ENCODE assay signal across 8 mouse cellular contexts in genomic region chr9:65390752-65391612, GRCm38 (mm10). TPM values are rescaled to one million over a fixed set of nuclear protein-coding genes. Genes with fewer than 3 reads are reported as not detected.
DNase-seq lines count a peak whose midpoint lies in the region; ATAC-seq and TF ChIP-seq lines count a peak whose summit lies in the region.
"Had no signal": no experiment of that assay in that cellular context is flagged by ENCODE, and none has a peak within 500 bp of the region (broad histone marks: within the 10 kb centered on the region; RNA-seq: fewer than 3 reads in every experiment).

No protein-coding gene starts in this region.

- no peak overlapping the region for H3K27ac ChIP-seq in testis, adult 2 months (ENCODE audit: control insufficient read depth, insufficient read depth, low read depth, low read length)
- no peak overlapping the region for H3K27ac ChIP-seq in embryonic facial prominence, embryonic 15.5 days (replicated peaks)
- no peak overlapping the region for H3K27ac ChIP-seq in midbrain, embryonic 11.5 days (ENCODE audit: low read depth, low read length)

- ATAC-seq in embryonic facial prominence, embryonic 15.5 days (ENCODE audit: insufficient number of reproducible peaks, low FRiP score, low TSS enrichment, low read depth), result peak; percentile 20; the same call in 1 of the 2 replicates
- no peak for ATAC-seq in midbrain, embryonic 11.5 days (ENCODE audit: low FRiP score)

- peak overlapping the region; percentile 60 for H3K4me2 ChIP-seq in embryonic facial prominence, embryonic 15.5 days (replicated peaks)
- H3K4me2 ChIP-seq in midbrain, embryonic 11.5 days, result peak overlapping the region; percentile 38

- 16% methylated on average over 96 of the region's 96 CpGs for WGBS in embryonic facial prominence, embryonic 15.5 days
- WGBS in midbrain, embryonic 11.5 days, result 18% methylated on average over 96 of the region's 96 CpGs

- no peak for DNase-seq in testis, postnatal 10 days (ENCODE audit: low spot score)
- DNase-seq in induced T-regulatory cell, adult 2 months (ENCODE audit: low read depth), result peak; percentile 22
- DNase-seq in midbrain, embryonic 11.5 days (ENCODE audit: low spot score, missing footprints), result peak; percentile 88
- DNase-seq in cerebellum, postnatal 25 days, result no peak
- no peak for DNase-seq in layer of hippocampus, adult 9-10 months (ENCODE audit: low spot score)

- H3K9me3 ChIP-seq in embryonic facial prominence, embryonic 15.5 days (replicated peaks), result no peaks in the 10 kb centered on the region
- H3K9me3 ChIP-seq in midbrain, embryonic 11.5 days (ENCODE audit: control insufficient read depth, low read length), result no peaks in the 10 kb centered on the region

- peak overlapping the region; percentile 77 for H3K4me3 ChIP-seq in testis, adult 2 months (ENCODE audit: control insufficient read depth, low read depth, low read length)
- peak overlapping the region; percentile 46 for H3K4me3 ChIP-seq in embryonic facial prominence, embryonic 15.5 days (replicated peaks)
- peak overlapping the region; percentile 24 for H3K4me3 ChIP-seq in midbrain, embryonic 11.5 days (ENCODE audit: low read depth, low read length)

- TF ChIP-seq POLR2A in testis, adult 2 months (IDR thresholded peaks at IDR 0.05; ENCODE audit: control insufficient read depth, low read depth, low read length), result no peak

- H3K36me3 ChIP-seq in testis, adult 2 months (ENCODE audit: control insufficient read depth, insufficient read depth, low read length), result no peaks in the 10 kb centered on the region
- no peaks in the 10 kb centered on the region for H3K36me3 ChIP-seq in embryonic facial prominence, embryonic 15.5 days
- H3K36me3 ChIP-seq in midbrain, embryonic 11.5 days (ENCODE audit: control insufficient read depth, insufficient read depth, low read length), result no peaks in the 10 kb centered on the region

- no peaks in the 10 kb centered on the region for H3K27me3 ChIP-seq in testis, adult 2 months (ENCODE audit: control insufficient read depth, insufficient read depth, low read length)
- peaks cover 37% of the 10 kb centered on the region for H3K27me3 ChIP-seq in embryonic facial prominence, embryonic 15.5 days
- peaks cover 28% of the 10 kb centered on the region for H3K27me3 ChIP-seq in midbrain, embryonic 11.5 days (ENCODE audit: control insufficient read depth, insufficient read depth, low read length)

- H3K4me1 ChIP-seq in testis, adult 2 months (ENCODE audit: control insufficient read depth, insufficient read depth, low read length), result peaks cover 6% of the 10 kb centered on the region; the same call in 1 of the 2 replicates
- peaks cover 9% of the 10 kb centered on the region; the same call in 1 of the 2 replicates for H3K4me1 ChIP-seq in embryonic facial prominence, embryonic 15.5 days
- no peaks in the 10 kb centered on the region; the same call in 1 of the 2 replicates for H3K4me1 ChIP-seq in midbrain, embryonic 11.5 days (ENCODE audit: control insufficient read depth, insufficient read depth, low read length)

- TF ChIP-seq CTCF in testis, adult 2 months (IDR thresholded peaks at IDR 0.05; ENCODE audit: control insufficient read depth, insufficient read depth, insufficient replicate concordance, low read depth, low read length), result no peak

- H3K9ac ChIP-seq in embryonic facial prominence, embryonic 15.5 days, result peak overlapping the region; percentile 3; the same call in 1 of the 2 replicates
- H3K9ac ChIP-seq in midbrain, embryonic 11.5 days (ENCODE audit: low read length), result peak overlapping the region; percentile 14

RNA-seq across cellular contexts. Expression of gene Kbtbd13, which starts 0.5 kb away (rescaled TPM):
- polyA plus RNA-seq in testis, adult 2 months (2012; rRNA removed), result 0.18 and 0.23 TPM in 2 replicates
- 1.2 and 1.5 TPM in 2 replicates for polyA plus RNA-seq in embryonic facial prominence, embryonic 15.5 days (2015; fragmentation: Nextera tagmentation; extraction: Ambion mirVana)
- polyA plus RNA-seq in midbrain, embryonic 11.5 days (2014; fragmentation: Nextera tagmentation; extraction: Ambion mirVana), result 0.16 and 0.36 TPM in 2 replicates

RNA-seq across cellular contexts. Expression of gene Rasl12, which starts 7.3 kb away (rescaled TPM):
- polyA plus RNA-seq in testis, adult 2 months (2012; rRNA removed), result 5.5 and 6.6 TPM in 2 replicates
- 8.6 and 8.7 TPM in 2 replicates for polyA plus RNA-seq in embryonic facial prominence, embryonic 15.5 days (2015; fragmentation: Nextera tagmentation; extraction: Ambion mirVana)
- polyA plus RNA-seq in midbrain, embryonic 11.5 days (2014; fragmentation: Nextera tagmentation; extraction: Ambion mirVana), result 5.6 and 5.9 TPM in 2 replicates

RNA-seq across cellular contexts. Expression of gene Ubap1l, which starts 30.1 kb away (rescaled TPM):
- polyA plus RNA-seq in testis, adult 2 months (2012; rRNA removed), result 0.77 and 1.3 TPM in 2 replicates
- 0.25 TPM in 1 of 2 replicates, not detected in the other for polyA plus RNA-seq in embryonic facial prominence, embryonic 15.5 days (2015; fragmentation: Nextera tagmentation; extraction: Ambion mirVana)
- polyA plus RNA-seq in midbrain, embryonic 11.5 days (2014; fragmentation: Nextera tagmentation; extraction: Ambion mirVana), result 0.27 and 0.37 TPM in 2 replicates

RNA-seq across cellular contexts. Expression of gene Slc51b, which starts 31.8 kb away (rescaled TPM):
- polyA plus RNA-seq in testis, adult 2 months (2012; rRNA removed), result not detected in 2 replicates
- polyA plus RNA-seq in embryonic facial prominence, embryonic 15.5 days (2015; fragmentation: Nextera tagmentation; extraction: Ambion mirVana), result not detected in 2 replicates
- polyA plus RNA-seq in midbrain, embryonic 11.5 days (2014; fragmentation: Nextera tagmentation; extraction: Ambion mirVana), result not detected in 2 replicates
- polyA plus RNA-seq: gonadal fat pad, adult 2 months had no signal

RNA-seq across cellular contexts. Expression of gene Mtfmt, which starts 44.6 kb away (rescaled TPM):
- 6.1 and 7.4 TPM in 2 replicates for polyA plus RNA-seq in testis, adult 2 months (2012; rRNA removed)
- 20.6 and 21.3 TPM in 2 replicates for polyA plus RNA-seq in embryonic facial prominence, embryonic 15.5 days (2015; fragmentation: Nextera tagmentation; extraction: Ambion mirVana)
- polyA plus RNA-seq in midbrain, embryonic 11.5 days (2014; fragmentation: Nextera tagmentation; extraction: Ambion mirVana), result 18.3 and 18.7 TPM in 2 replicates

Comparison
In these comparisons a context has a peak if more than half of its experiments do, and no peak if none do; other contexts are left out.
1. H3K4me3 ChIP-seq: peak in every context shown above with its lines; median percentile 77 in testis, adult 2 months; 46 in embryonic facial prominence, embryonic 15.5 days; 24 in midbrain, embryonic 11.5 days.
2. DNase-seq: peak in induced T-regulatory cell, adult 2 months (single experiment) and midbrain, embryonic 11.5 days (single experiment); none in testis, postnatal 10 days (single experiment), cerebellum, postnatal 25 days (0 of 2) and layer of hippocampus, adult 9-10 months (single experiment).